Mouse (Mus musculus) embryonic facial prominence, embryonic 12.5 days (tissue): ENCODE results near the gene Rasa2. TPM values are rescaled to one million over a fixed set of nuclear protein-coding genes. Genes with fewer than 3 reads are reported as not detected.

ENCODE experiments used
- ATAC-seq: fragments of 200-750 bp; cut with Nextera tagmentation; 2 replicates; pipeline ENCODE4 v1.8.0; 2017; ENCODE audit not compliant: insufficient number of reproducible peaks, insufficient read depth, low FRiP score, low TSS enrichment
- H3K27ac ChIP-seq: fragments of 300-500 bp; sonication (generic); 2 replicates; pipeline ENCODE4 v1.5.1; 2016; ENCODE audit warnings: mild to moderate bottlenecking
- H3K27me3 ChIP-seq: fragments of 300-500 bp; sonication (generic); 2 replicates; pipeline ENCODE4 v1.6.1; 2016; ENCODE audit warnings: mild to moderate bottlenecking, moderate library complexity
- H3K36me3 ChIP-seq: fragments of 300-500 bp; sonication (generic); 2 replicates; pipeline ENCODE4 v1.6.1; 2016; ENCODE audit warnings: mild to moderate bottlenecking
- H3K4me1 ChIP-seq: fragments of 300-500 bp; sonication (generic); 2 replicates; pipeline ENCODE4 v1.6.1; 2016
- H3K4me2 ChIP-seq: fragments of 300-500 bp; sonication (generic); replicated peaks from 2 replicates; pipeline ENCODE4 v1.6.1; 2016; ENCODE audit warnings: mild to moderate bottlenecking, moderate library complexity
- H3K4me3 ChIP-seq: fragments of 300-500 bp; sonication (generic); 2 replicates; pipeline ENCODE4 v1.5.1; 2016; ENCODE audit warnings: mild to moderate bottlenecking
- H3K9ac ChIP-seq: fragments of 300-500 bp; sonication (generic); 2 replicates; pipeline ENCODE4 v1.6.1; 2016; ENCODE audit warnings: mild to moderate bottlenecking, moderate library complexity
- H3K9me3 ChIP-seq: fragments of 300-500 bp; sonication (generic); 2 replicates; pipeline ENCODE4 v1.6.1; 2016; ENCODE audit warnings: mild to moderate bottlenecking, moderate library complexity
- WGBS: fragments of 180-500 bp; shearing (Covaris S2); methylation state at CpG from one replicate; pipeline ENCODE4 v1.1.7; 2016; 5-methylcytosine and 5-hydroxymethylcytosine counted together
- polyA plus RNA-seq: library from polyadenylated mRNA; unstranded; fragments of >200 nt; fragmentation: Nextera tagmentation; extraction: Ambion mirVana; gene quantifications from 2 replicates; pipeline ENCODE4 v1.2.1, GENCODE M21; 2016

Gene Rasa2
- polyA plus RNA-seq, 1 experiment from 2014 or later, result 23.9 TPM

GRCm38 (mm10) chr9:96637157-96637548 lies 5.7 kb upstream of the Rasa2 start:
- 0 out of 2 replicates have a peak, but pooled peaks cover 2% of the 10 kb centered on the region for H3K27me3 ChIP-seq
- no peak overlapping the region for H3K9ac ChIP-seq
- WGBS, result 74% methylated on average over 7 of the region's 7 CpGs
- H3K36me3 ChIP-seq, result no peaks in the 10 kb centered on the region
- peaks cover 3% of the 10 kb centered on the region; the same call in 1 of the 2 replicates for H3K4me1 ChIP-seq
- no peak for ATAC-seq
- no peaks in the 10 kb centered on the region for H3K9me3 ChIP-seq
- H3K4me3 ChIP-seq, result no peak overlapping the region
- H3K27ac ChIP-seq, result no peak overlapping the region
- no peak overlapping the region for H3K4me2 ChIP-seq

DNA sequence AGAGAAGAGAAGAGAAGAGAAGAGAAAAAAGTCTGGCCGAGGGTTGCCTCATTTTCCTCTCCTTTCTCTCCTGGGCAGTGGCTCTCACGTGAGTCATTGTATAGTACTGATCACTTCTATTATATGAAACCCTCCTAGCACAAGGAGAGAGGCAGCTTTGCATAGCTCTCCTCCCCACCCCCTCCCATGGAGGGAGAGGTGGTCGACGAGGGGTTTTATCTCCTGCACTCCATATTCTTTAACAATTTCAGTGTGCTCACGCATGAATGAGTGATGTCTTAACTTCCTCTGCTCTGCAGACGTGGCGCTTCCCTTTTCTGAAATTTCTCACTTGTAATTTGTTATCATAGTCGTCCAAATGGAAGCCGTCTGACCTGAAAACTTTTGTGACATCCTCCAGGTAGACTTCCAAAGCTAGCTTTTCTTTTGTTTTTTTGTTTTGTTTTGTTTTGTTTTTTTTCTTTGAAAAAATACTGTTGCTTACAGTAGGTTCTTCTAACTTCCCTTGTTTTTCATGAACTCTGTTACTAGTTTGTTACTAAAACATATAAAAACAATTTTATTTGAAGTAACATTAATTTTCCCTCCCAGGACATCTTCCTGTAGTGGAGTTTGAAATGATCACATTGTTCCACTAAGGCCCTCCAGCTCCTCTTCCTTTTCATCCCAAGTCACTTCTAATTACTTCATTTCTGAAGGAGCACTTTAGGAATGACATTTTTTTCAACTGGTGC lies 5.2 kb upstream of the Rasa2 start:
- no peak overlapping the region for H3K4me2 ChIP-seq
- peaks cover 8% of the 10 kb centered on the region; the same call in 1 of the 2 replicates for H3K4me1 ChIP-seq
- H3K9me3 ChIP-seq, result no peaks in the 10 kb centered on the region
- WGBS, result 69% methylated on average over 9 of the region's 9 CpGs
- no peak overlapping the region for H3K9ac ChIP-seq
- H3K4me3 ChIP-seq, result no peak overlapping the region
- no peaks in the 10 kb centered on the region for H3K36me3 ChIP-seq
- ATAC-seq, result no peak
- H3K27me3 ChIP-seq, result 0 out of 2 replicates have a peak, but pooled peaks cover 3% of the 10 kb centered on the region
- H3K27ac ChIP-seq, result no peak overlapping the region

DNA sequence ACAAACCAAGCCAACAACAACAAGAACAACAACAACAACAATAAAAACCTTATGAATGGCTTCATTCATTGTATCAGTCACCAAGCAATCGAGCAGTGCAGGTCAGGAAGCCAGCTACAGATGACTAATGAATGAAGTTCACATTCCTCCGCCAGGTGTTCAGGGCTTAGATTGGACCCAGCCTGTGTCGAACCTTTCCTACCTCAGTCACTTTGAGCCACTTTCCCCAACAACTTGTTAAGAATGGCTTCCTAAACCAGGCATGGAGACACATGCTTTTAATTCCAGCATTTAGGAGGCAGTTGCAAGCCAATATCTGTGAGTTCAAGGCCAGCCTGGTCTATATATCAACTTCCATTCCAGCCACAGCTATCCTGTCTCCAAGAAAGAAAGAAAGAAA lies 4.5 kb upstream of the Rasa2 start:
- Histone ChIP-seq H3K36me3 (no peaks in the 10 kb centered on the region), H3K4me3 (no peak overlapping the region), H3K9ac (no peak overlapping the region), H3K9me3 (no peaks in the 10 kb centered on the region), H3K4me1 (peaks cover 8% of the 10 kb centered on the region; the same call in 1 of the 2 replicates), H3K27ac (no peak overlapping the region), H3K4me2 (no peak overlapping the region), H3K27me3 (0 out of 2 replicates have a peak, but pooled peaks cover 3% of the 10 kb centered on the region)
- WGBS, result 66% methylated on average over 3 of the region's 3 CpGs
- ATAC-seq, result no peak

DNA sequence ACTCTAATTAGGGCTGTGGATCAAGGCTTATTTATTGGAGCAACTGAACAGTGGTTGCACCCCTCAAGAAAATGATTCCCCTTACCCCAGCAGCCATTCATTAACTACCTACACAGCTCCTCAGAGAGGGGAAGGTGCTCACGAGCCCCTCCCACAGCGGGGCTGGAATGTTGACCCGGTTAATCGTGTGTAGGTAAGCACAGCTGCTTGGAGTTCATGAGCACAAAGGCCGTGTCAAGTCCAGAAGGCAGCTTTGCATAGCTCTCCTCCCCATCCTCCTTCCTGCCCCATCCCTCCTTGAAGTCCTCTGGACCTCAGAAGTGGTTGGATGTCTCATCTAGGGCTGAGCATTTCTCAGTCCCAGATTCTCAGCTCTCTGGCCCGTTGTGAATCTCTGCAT lies 3.8 kb upstream of the Rasa2 start:
- 59% methylated on average over 6 of the region's 6 CpGs for WGBS
- Histone ChIP-seq H3K27ac (no peak overlapping the region), H3K9me3 (no peaks in the 10 kb centered on the region), H3K4me3 (no peak overlapping the region), H3K4me1 (peaks cover 8% of the 10 kb centered on the region; the same call in 1 of the 2 replicates), H3K36me3 (no peaks in the 10 kb centered on the region), H3K4me2 (no peak overlapping the region), H3K9ac (no peak overlapping the region), H3K27me3 (0 out of 2 replicates have a peak, but pooled peaks cover 3% of the 10 kb centered on the region)
- no peak for ATAC-seq

DNA sequence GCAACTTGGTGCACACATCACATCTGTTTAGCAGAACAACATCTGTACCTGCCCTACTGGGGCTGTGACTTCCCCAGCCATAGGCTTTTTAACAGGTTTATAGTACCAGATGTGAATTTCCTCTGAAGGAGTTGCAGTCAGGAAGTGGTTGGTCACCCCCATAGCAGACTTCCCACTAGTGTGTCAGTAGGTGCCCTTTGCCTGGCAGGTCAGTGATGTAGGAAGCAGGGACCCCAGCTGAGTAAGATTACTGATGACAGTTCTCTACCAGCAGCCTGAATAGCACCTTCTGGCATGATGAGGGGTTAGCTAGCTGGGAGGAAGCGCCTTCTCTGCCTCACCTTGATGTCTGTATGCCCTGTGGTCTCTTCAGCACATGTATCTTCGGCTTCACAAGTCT lies 2.4 kb upstream of the Rasa2 start:
- Histone ChIP-seq H3K27ac (no peak overlapping the region), H3K9me3 (no peaks in the 10 kb centered on the region), H3K4me3 (no peak overlapping the region), H3K4me1 (peaks cover 8% of the 10 kb centered on the region; the same call in 1 of the 2 replicates), H3K9ac (no peak overlapping the region), H3K4me2 (no peak overlapping the region), H3K36me3 (no peaks in the 10 kb centered on the region), H3K27me3 (0 out of 2 replicates have a peak, but pooled peaks cover 3% of the 10 kb centered on the region)
- ATAC-seq, result no peak
- 71% methylated on average over 2 of the region's 2 CpGs for WGBS

- H3K27me3 ChIP-seq, result 0 out of 2 replicates have a peak, but pooled peaks cover 3% of the 10 kb centered on the region
- H3K36me3 ChIP-seq, result no peaks in the 10 kb centered on the region
- no peak overlapping the region for H3K4me3 ChIP-seq
- H3K27ac ChIP-seq, result no peak overlapping the region
- H3K9ac ChIP-seq, result no peak overlapping the region
- WGBS, result 54% methylated on average over 7 of the region's 7 CpGs
- no peaks in the 10 kb centered on the region for H3K9me3 ChIP-seq
- ATAC-seq, result no peak
- H3K4me1 ChIP-seq, result peaks cover 11% of the 10 kb centered on the region; the same call in 1 of the 2 replicates
- no peak overlapping the region for H3K4me2 ChIP-seq
These were observed 1.3 kb upstream of the Rasa2 start for GRCm38 (mm10) chr9:96632756-96633155.

DNA sequence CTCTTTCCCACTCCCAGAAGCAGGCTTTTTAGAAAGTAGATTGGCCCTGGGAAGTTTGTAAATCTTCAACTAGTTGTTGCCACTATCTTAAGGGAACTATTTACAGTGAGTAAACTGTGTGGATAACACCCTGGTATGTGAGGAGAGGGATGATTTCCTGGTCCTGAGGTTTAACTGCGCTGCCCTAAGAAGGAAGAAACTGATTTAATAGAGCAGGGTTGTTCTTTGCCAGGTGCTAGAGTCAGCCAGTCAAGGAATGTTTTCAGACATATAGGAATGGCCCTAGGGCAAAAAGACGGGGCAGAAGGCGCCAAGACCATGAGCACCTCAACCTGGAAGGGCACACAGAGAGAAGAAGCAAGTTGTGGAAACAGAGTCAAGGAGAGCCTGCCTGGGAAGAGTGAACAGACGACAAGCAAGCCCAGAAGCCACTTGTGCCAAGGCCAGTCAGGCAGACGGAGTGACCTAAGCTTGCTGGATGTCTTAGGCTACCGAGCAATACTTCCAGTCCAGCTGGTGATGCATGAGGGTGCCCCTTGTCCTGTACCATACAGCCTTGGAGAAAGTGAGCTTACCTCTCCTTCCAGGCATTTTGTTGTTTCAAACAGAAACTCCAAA lies 765 bp upstream of the Rasa2 start:
- Histone ChIP-seq H3K4me3 (peak overlapping the region; percentile 65; the same call in 1 of the 2 replicates), H3K9me3 (no peaks in the 10 kb centered on the region), H3K36me3 (no peaks in the 10 kb centered on the region), H3K27ac (no peak overlapping the region), H3K27me3 (0 out of 2 replicates have a peak, but pooled peaks cover 3% of the 10 kb centered on the region), H3K4me1 (peaks cover 11% of the 10 kb centered on the region; the same call in 1 of the 2 replicates), H3K9ac (peak overlapping the region; percentile 89), H3K4me2 (peak overlapping the region; percentile 60)
- no peak for ATAC-seq
- 57% methylated on average over 6 of the region's 6 CpGs for WGBS

DNA sequence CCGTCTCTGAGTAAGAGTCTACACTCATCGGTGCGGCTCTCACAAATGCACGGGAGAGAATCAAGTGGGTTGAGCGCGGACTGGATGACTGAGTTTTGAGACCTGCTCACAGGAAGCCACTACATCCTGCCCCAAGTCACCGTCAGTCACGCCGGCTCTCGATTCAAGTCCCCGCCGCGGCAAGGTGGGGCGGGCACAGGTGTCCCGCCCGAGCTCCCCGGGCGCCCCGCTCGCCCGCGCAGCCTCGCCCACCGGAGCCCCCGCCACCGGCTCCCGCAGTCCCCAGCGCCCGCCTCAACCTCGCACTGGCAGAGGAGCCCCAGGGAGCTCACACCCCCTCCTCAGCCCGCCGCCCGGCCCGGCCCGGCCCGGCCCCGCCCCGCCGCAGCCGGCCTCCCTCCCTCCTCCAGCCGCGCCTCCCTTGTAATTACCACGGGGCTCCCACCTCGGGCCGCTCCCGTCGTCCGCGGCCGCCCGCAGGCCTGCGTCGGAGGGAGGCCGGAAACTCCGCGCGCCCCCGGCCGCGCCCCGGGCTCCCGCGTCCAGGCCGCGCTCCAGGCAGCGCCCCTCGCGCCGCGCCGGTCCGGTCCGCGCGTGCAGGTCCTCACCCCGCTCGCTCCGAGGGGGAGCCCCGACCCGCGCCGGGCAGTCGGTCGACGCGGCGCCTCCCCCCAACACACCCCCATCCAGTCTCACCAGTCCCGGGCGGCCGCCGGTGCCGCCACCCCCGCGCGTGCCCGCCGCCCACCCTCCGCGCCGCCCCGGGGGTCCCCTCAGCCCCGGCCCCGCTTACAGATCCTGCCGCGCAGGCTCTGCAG lies 637 bp downstream of the Rasa2 start:
- under 1% methylated on average over 60 of the region's 105 CpGs for WGBS
- H3K9ac ChIP-seq, result peak overlapping the region; percentile 89
- H3K9me3 ChIP-seq, result no peaks in the 10 kb centered on the region
- peak; percentile 76 for ATAC-seq
- H3K4me3 ChIP-seq, result peak overlapping the region; percentile 65
- peak overlapping the region; percentile 60 for H3K4me2 ChIP-seq
- H3K36me3 ChIP-seq, result no peaks in the 10 kb centered on the region
- 0 out of 2 replicates have a peak, but pooled peaks cover 3% of the 10 kb centered on the region for H3K27me3 ChIP-seq
- H3K4me1 ChIP-seq, result peaks cover 11% of the 10 kb centered on the region; the same call in 1 of the 2 replicates
- peak overlapping the region; percentile 96 for H3K27ac ChIP-seq

DNA sequence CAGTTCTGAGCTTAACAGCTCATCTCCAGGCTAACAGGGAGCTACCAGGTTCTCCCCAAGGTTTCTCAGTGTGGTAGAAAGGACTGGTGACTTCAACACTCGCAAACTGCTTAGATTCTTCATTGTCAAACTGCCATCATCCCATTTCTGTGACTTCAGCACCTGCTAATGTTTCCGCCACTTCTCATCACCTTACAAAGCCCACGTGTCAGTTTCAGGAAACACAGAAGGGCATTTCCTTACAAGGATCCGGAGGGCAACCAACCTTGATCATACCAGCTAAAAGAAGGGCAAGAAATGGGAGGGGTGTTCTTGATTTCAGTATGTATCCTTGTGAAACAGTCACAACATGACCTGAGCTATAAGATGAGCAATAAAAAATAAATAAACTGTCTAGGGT lies 2.3 kb downstream of the Rasa2 start:
- H3K4me1 ChIP-seq, result peaks cover 11% of the 10 kb centered on the region; the same call in 1 of the 2 replicates
- no peaks in the 10 kb centered on the region for H3K36me3 ChIP-seq
- H3K9ac ChIP-seq, result no peak overlapping the region
- no peaks in the 10 kb centered on the region for H3K9me3 ChIP-seq
- ATAC-seq, result no peak
- H3K27me3 ChIP-seq, result 0 out of 2 replicates have a peak, but pooled peaks cover 3% of the 10 kb centered on the region
- no peak overlapping the region for H3K4me3 ChIP-seq
- no peak overlapping the region for H3K27ac ChIP-seq
- 66% methylated on average over 4 of the region's 4 CpGs for WGBS
- no peak overlapping the region for H3K4me2 ChIP-seq

DNA sequence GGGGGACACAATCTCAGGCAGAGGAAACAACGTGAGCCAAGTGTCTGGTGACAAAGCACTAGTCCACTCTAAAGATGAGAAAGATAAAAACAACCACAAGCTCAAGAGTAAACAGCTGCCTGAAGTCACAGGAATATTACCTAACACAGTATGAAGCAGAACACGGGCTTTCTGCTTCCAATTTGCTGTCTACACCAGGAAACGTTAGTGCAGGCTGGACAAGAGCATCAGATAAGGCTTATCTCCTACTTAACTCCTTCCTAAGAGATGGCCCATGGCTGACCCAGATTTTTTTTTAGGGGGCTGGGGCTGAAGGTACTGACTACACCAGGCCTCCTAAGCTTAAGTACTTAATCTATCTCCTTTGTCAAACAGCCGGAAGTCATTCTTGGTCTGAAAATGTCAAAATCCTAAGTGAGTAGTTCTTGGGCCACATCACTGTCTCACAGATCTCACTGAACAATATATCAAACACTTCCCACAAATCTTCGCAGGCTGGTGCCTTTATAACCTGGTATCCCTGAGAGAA lies 3.8 kb downstream of the Rasa2 start:
- ATAC-seq, result no peak
- no peak overlapping the region for H3K4me2 ChIP-seq
- no peak overlapping the region for H3K4me3 ChIP-seq
- peaks cover 11% of the 10 kb centered on the region; the same call in 1 of the 2 replicates for H3K4me1 ChIP-seq
- H3K9me3 ChIP-seq, result no peaks in the 10 kb centered on the region
- WGBS, result 47% methylated on average over 5 of the region's 5 CpGs
- no peak overlapping the region for H3K9ac ChIP-seq
- H3K27ac ChIP-seq, result no peak overlapping the region
- no peaks in the 10 kb centered on the region for H3K36me3 ChIP-seq
- 0 out of 2 replicates have a peak, but pooled peaks cover 3% of the 10 kb centered on the region for H3K27me3 ChIP-seq

DNA sequence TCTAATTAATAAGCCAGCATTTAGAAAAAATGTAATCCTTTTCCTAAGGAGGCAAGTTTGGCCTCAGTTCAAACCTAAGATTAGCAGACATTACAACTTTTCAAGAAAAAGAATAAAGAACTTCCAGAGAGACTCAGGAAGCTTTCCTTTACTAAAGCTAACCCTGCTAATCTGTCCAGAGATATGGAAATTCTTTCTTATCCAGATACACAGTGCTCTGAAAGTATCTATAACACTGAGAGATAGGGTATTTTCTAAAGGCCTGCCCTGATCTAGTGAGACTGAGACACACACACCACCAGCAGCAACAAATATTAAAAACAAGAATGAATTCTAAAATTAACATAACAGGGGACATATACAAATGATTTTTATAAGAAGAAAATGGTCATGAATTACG lies 4.4 kb downstream of the Rasa2 start:
- Histone ChIP-seq H3K4me3 (no peak overlapping the region), H3K9ac (no peak overlapping the region), H3K27me3 (no peaks in the 10 kb centered on the region), H3K9me3 (no peaks in the 10 kb centered on the region), H3K4me2 (no peak overlapping the region), H3K27ac (no peak overlapping the region), H3K36me3 (no peaks in the 10 kb centered on the region), H3K4me1 (peaks cover 7% of the 10 kb centered on the region; the same call in 1 of the 2 replicates)
- WGBS, result 70% methylated on average over 1 of the region's 1 CpGs
- no peak for ATAC-seq
